Mouse (Mus musculus) spleen, postnatal 10 days (tissue): ENCODE measurements around the gene Hdgfl3.

Experiments
- DNase-seq, 2 experiments: peaks; one replicate each; pipeline ENCODE4 v3.0.0; 2021 to 2022; ENCODE audit warnings: low spot score in 2 of 2

Hdgfl3 gene

DNA sequence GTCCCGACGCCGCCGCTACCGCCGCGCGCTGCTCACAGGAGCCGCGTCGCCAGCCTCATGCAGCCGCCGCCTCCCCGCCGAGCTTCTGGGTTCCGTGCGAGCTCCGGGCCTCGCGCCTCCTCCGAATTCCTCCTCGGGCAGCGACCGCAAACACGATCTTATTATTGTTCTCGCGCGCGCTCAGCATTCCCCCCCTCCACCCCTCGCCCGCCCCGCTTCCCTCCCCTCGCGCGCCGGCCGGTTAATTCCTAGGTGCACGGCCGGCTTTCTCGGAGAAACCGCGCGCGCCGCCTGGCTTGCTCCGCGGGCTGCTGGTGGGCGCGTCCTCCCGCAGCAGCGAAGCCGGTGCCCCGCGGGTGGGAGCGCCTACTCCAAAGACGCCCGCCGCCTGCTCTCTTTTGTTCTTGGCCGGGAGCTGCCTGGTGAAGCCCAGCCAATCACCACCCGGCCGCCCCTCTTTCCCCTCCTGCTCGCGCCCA is at the start of gene Hdgfl3:
Gene Hdgfl3, minus strand, starts transcription at position 207 of the 479 bp plus-strand sequence.
- DNase-seq, result peak in 1 of 2 experiments; percentile 47

DNA sequence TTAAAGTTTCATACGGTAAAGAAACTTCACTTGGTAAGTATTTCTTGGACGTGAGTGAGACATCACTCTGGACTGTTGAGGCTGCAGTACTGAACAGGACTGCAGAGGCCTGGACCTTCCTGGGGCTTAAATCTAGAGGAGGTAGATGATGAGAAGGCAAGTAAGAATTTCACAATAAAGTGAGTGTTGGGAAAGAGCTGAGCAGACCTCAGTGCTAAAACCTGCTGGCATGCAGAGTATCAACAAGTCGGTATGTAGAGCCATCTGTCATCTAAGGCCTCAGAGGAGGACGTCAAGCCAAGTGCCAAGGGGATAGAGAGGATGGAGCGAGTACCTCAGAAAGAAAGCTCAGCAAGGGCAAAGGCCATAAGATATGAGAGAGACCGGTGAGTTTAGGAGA is 49.4 kb upstream of the Hdgfl3 start:
- DNase-seq, result no peak

DNA sequence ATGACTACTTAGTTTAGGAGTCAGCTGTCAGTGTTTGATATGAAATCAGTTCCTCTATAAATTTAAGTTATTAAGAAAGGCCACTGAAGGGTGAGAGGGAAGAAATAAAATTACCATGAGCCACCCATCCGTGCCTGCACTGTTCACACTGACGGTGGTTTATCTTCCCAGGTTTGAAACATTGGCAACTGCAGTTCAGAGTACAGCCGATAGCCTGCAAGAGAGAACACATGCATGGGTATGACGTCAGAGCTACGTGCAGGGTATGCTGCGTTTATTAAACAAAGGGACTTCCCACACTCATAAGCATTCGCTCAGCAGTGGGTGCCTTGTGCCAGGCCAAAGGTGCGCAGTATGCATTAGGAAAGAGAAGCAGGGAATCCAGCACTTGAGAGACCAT is 44.0 kb upstream of the Hdgfl3 start:
- DNase-seq, result no peak

DNA sequence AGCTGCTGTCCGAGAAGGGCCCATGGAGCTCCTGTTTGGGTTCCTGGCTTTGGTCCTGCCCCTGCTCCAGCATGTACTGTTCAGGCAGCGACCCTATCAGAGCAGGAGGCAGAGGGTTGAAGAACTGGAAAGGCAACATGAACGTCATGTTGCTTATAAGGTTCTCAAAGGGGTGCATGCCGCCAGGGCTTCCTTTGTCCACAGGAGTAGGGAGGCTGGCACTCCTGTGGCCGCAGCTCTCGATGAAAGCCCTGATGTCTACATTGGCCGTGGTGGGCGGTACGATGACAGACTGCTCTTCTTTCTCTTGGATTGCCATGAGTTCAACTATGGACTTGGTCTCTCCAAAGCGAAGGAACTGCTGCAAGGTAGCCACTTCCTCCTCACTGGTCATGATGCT is 40.3 kb upstream of the Hdgfl3 start:
- DNase-seq, result no peak

DNA sequence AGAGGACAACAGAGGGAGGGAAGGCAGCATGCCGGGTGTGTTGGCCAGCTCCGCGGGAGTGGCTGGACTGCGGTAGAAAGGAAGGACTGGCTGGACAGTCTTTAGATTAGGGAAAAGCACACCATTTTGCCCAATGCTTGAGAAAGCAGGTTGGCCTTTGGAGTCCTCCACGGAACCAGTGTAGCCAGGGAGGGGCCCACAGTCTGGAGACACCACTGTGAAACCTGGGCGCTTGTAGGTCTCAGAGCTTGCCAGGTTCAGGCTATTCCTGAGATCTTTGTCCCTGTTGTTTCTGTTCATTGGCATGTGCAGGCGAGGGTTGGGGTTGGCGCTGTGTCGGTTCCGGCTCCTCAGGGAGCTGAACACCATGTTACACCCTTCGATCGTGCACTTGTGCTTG is 39.7 kb upstream of the Hdgfl3 start:
- no peak for DNase-seq

DNA sequence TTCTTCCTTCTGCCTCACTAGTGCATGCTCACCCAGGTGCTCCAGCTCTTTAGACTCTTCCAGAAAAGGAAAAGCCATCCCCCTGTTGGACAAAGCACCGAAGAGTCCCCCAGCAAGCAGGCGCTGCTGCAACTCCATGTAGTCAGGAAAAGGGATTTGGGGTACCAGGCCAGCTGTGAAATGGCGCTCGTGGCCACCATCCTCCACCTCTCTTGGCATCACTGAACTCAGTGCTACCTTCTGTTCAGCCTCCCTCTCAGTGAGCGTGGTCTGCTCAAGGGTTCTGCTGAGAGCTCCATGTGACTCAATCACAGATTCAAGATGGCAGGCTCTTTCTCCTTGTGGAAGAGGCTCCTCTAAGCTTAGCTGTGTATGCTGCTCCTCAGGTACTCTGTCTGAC is 39.1 kb upstream of the Hdgfl3 start:
- DNase-seq, result no peak

DNA sequence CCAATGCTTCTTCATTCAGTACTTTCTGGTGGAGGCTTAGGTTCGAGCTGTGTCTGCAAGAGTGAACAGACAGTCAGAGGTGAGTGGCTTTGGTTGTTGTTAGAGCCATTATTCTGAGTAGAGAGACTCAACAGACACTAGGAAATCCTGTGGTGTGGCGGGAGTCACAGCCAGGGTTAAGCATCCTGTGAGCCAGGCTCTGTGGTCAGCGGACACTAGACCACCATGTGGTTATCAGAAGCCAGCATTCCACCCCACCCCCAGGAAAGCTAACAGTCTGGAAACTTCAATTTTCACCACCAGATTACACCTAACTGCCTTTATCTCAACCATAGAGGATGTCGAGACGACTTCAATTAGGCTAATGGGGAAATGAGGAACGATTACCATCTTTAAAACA is 34.7 kb upstream of the Hdgfl3 start:
- no peak for DNase-seq

DNA sequence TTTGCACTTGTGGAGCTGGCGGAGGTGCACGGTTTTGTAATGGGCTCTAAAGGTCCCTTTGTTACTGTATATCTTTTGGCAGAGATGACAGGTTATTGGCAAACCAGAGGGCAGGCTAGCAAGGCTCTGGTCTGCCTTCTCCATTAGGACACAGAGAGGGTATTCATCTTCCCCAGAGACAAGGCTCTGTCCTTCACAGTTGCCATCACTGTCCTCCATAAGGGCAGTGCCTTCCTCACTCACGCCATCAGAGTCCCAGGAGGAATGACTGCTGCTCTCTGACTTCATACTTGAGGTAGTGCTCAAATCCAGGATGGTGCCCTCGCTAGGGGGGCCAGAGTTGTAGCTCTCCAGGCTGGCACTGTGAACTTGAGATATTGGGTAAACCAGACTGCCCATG is 34.2 kb upstream of the Hdgfl3 start:
- DNase-seq, result no peak

DNA sequence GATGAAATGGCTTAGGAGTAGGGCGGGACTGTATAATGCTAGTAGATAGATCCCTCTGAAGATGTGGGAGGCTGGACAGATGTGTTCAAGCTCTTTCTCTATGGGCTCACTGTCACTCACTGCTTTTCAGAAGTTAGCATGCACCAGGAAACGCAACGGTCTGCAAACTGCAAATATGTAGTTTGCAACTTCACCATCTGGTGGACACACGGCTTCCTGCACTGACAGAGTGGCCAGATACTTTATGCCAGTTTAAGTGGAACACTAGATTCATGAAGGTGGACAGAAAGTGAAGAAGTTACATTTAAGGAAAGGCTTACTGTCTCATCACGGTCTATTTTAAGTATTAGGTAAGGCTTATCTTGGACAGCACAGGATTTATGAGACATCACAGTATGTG is 31.9 kb upstream of the Hdgfl3 start:
- no peak for DNase-seq

DNA sequence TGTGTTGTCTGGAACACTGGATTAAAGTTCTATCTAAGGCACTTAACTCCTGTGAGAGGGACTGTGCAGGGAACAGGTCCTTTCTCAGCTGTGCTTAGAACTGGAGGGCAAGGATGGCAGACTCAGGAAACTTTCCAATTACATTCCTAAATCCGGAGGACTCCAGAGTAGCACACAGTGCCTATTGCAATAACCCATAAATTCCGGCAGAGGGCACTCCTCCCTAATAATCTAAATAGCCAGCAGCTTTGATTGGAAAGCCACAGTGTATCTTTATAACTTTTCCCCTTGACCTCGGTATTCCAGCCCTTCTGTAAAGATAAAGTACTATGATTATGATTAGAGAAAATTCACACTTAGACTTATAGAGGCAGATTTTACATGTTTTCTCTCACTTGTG is 25.4 kb upstream of the Hdgfl3 start:
- DNase-seq, result no peak

DNA sequence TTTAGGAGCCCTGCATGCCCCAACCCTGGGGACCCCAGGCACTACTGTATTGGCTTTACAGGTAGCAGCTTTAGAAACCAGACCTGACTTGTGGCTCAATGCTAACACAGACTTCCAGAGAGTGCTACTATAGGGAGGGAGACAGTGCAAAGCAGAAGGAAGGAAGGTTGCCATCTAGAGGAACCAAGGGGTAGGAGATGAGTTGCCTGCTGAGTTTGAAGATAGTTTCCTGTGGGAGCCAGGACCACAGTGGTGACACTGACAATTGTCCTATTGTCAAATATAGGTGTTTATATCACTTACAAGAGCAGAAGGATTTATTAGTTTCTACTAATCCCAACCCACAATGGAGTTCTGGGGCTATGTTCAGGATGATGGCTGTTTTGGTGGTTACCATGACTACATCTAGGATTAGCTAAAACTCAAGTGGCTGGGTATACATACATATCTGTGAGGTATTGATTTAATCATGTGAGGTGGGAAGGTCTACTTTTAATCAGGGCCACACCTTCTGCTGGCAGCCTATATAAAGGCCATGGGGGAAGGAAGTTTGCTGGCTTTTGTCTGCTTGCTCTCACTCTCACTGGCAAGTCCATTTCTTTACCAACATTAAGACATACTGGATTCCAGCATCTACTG is 20.1 kb upstream of the Hdgfl3 start:
- no peak for DNase-seq

DNA sequence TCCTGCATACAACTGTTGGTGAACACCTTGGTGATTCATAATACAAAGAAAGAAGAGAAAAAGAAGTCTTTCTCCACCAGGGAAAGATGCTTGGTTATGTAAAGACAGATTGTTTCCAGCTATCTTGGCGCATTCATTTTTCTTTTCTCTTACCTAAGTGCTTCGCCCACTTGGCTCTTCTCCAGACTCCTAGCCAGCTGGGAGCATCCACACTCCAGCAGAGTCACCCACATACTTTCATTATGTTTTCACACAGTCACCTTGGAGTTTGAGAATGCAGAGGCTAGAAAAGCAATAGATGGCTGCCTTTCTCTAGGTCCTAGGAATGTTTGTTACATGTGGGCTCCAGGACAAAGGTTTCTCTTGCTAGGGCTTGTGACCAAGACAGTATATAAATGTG is 16.2 kb upstream of the Hdgfl3 start:
- no peak for DNase-seq

DNA sequence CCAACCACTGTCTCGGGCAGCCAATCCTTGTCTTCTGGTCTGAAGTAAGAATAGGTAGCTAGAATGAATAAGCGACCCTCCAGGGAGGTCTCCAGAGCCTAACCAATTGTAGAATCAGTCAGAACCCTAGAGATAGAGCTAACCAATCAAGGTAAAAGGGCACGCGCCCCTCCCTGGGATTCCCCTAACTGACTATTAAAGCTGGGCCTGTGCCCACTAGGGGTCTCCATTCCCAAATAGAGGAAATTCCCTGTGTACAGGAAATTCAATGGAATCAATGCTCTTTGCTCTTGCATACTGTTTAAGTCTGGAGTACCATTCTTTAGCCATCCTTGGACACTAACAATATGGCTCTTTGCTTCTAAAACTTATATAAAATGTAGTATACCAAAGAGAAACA is 11.1 kb upstream of the Hdgfl3 start:
- DNase-seq, result no peak

DNA sequence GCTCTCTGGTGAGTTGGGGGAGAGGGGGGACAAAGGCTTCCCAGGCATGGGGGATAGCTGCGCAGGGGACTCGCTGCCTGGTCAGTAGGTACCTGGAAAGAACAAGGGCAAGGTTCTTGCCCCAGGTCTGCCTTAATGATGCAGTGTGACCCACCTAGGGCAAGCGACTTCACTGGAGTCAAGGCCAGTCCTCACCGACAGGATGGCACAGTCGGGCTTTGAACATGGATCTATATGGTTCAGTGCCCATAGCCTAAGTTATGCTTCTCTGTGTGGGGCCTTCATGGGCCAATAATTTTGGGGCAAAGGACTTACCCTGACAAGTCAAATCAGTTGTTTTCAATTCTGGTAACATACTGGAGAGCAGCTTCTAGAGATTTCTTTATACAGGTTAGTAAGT is 533 bp upstream of the Hdgfl3 start:
- DNase-seq, result no peak

DNA sequence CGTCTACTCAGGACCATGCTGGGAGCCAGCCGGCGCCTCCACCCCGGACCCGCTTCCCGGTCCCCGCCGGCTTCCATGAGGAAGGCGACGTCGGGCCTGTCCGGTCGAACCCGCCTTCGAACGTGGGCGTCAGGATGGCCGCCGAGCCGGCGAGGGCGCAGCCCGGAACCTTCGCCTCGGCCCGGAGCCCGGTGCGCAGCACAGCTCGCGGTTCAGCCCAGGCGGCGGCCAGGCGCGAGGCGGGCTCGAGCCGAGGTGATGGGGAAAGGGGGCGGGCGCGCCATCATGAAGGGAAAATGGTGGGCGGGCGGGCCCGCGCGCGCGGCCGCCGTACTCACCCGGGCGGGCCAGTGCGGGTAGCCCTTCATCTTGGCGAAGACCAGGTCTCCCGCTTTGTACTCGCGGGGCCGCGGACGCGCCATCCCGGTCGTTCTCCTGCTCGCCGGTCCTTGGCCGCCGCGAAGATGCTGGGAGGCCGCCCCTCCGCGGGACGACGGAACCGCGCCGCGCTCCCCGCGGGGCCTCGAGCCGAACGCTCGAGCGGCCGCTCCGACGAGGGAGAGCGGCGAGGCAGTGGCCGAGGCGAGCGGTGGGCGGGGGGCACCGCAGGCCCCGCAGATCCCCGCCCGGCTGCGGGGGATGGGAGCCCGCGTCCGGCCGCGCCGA is 539 bp downstream of the Hdgfl3 start:
- peak; percentile 11 to 38 for DNase-seq

DNA sequence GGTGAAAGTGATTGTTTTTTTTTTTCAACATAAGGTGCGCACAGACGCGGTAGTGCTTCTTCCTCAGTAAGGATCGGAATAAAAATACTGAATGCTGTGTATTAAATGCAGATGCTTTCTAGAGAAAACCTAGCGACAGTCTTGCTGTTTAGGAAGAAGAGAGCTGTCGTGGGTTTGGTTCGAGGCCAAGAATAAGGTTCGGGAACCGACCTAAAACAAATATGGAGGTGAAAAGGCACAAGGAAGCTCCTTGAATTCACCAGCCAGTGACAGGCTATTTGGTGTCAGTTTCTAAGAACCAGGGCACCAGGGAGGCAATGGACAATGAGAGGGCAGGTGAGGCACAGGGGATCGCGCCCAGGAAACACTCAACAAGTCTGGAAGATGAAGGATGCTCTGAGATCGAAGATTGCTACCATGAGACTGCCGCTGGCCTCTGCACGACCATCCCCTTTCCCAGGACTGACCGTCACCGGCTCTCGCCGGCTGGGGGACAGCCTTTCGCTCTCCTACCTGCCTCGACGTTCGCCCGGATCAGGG is 1.1 kb downstream of the Hdgfl3 start:
- no peak for DNase-seq

DNA sequence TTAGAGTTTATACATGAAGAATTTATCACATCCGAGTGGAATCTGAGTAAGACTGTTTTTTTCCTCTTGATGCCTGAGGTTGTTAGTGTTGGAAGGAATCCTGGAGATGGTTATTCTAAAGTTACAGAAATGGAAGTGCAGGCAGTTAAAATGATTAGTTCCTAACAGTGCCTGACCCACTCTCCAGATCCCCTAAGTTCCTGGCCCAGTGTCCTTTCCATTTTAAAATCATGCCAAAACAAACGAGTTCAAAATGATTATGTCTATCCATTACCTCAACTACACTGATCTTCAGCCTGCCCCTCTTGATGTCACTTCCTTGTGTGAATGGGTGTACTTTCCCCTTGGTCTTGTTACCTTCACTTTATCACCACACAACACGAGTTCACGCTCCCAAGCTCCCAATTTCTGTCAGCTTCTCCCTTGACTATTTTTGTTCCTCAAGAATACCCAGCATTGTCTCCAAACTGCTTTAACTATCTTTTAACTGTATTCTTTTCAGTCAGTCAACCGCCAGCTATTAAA is 1.7 kb downstream of the Hdgfl3 start:
- DNase-seq, result no peak

DNA sequence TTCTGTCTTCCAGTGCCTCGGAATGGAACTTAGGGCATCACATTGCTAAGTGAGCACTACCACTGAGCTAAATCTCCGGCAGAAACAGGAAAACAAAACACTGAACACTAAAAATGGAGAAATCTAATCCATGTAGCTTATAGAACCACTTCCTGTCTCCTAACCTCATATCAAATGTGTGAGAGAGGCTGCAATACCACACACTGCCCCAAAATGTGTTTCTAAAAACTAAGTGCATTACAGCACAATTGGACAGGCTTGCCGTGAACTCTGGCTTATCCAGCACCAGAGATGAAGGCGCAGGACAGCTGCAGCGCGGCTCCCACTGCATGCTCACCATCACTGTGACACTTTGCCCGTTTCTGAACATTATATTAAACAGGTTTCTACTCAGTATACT is 5.3 kb downstream of the Hdgfl3 start:
- DNase-seq, result no peak

DNA sequence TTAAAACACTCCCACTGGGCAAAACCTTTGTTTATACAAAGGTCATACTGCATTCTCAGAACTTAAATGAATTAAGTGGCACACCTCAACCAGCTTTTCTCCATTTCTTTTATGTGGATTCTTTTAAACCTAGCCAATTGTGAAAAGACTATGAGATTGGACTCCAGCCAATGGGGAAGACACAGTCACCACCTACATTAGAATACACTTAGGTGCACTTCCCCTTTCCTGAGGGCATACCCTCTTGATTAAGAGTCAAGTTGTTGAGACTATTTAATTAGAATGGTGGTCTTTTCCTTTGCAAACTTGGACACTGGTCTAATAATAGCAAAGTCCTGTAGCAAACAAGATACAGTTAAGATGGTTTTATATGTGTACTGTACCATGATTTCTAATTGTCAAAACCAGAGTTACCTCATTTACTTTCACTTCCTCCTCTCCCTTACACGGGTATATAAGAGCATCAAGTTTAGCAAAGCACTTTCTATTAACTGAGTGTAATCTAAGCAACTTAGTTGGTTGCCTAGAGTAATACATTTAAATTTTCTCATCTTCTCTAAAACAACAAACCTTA is 12.8 kb downstream of the Hdgfl3 start:
- no peak for DNase-seq

DNA sequence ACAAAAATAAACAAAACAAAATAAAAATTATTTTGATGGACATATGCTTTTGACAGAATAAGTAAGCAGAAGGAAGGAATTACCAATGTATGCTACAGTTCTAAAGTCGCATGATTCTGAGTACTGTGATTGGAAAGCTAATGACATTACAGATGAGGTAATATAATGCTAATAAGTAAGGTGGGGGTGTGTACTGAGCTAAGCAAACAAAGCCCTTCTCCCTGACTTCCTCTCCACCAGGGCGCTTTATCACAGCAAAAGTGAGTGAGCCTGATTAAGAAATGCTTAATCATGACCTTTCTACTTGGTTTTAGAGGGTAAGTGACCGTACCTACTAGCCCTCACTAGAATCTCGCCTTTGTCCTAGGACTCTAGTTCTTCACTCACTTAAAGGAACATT is 14.0 kb downstream of the Hdgfl3 start:
- no peak for DNase-seq

DNA sequence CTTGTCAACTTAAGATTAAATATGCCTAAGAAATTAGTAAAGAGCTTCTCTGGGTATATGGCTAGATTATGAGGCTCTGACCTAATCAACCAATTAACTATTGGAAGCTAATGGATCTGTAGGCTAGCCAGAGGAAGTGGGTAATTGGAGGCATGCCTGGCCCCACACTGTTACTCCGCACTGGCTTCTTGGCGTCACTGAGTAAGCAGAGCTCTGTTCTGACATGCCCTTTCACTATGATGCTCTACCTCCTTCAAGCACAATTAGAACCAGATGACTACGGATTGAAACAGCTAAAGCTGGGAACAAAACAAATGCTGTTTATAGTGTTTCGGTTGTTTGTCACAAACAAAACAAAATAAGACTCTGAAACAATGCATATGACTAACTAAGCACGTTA is 16.0 kb downstream of the Hdgfl3 start:
- no peak for DNase-seq

DNA sequence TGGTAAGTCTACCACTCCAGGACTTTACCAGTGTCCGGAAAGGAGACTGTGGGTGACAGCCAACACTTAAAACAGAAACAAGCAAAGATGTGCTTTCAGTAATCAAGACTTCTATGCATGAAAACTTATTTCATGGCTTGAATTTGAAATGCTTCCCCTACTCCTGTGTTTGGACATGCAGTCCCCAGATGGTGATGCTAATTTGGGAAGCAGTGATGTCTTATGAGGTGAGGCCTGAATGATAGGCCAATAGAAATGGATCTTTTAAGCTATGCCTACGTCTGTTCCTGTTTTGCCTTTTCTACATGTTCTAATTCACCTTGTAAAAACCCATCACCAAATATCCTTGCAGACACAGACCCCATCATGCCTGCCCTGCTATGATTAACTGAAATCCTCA is 29.3 kb downstream of the Hdgfl3 start:
- DNase-seq, result no peak

DNA sequence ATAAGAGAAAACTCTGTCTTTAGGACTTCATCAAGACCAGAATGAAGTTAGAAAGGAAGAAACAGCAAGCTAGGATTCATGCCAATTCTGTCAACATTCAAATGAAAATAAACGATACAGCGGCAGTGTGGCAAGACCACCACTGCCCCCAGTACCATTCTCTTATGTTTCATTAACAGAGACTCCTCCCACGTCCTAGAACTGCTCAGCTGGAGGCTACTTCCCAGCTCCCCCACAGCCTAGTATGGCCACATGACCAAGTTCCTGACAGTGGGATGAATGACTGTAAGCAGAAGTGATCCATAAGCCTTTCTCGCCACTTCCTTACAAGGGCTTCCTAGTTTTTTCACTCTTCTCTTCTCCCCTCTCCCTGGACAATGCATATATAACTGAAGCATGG is 30.2 kb downstream of the Hdgfl3 start:
- DNase-seq, result no peak
